Mouse (Mus musculus) testis, adult 2 months (tissue): Measurements from ENCODE around the gene 4930564D02Rik. TPM values are rescaled to one million over a fixed set of nuclear protein-coding genes. Genes with fewer than 3 reads are reported as not detected.
A peak's percentile ranks its signal among the peaks of the same experiment; 100 is the strongest.

Experiments
- H3K27ac ChIP-seq: fragments of 200-500 bp; 2 replicates; pipeline ENCODE4 v1.5.1; 2012; ENCODE audit warnings: low read depth, low read length; ENCODE audit not compliant: control insufficient read depth, insufficient read depth
- H3K27me3 ChIP-seq: fragments of 200-500 bp; 2 replicates; pipeline ENCODE4 v1.6.1; 2012; ENCODE audit warnings: mild to moderate bottlenecking, low read length, moderate library complexity; ENCODE audit not compliant: control insufficient read depth, insufficient read depth
- H3K36me3 ChIP-seq: fragments of 200-500 bp; 2 replicates; pipeline ENCODE4 v1.6.1; 2012; ENCODE audit warnings: mild to moderate bottlenecking, low read length; ENCODE audit not compliant: control insufficient read depth, insufficient read depth
- H3K4me1 ChIP-seq: fragments of 200-500 bp; 2 replicates; pipeline ENCODE4 v1.6.1; 2012; ENCODE audit warnings: low read length; ENCODE audit not compliant: control insufficient read depth, insufficient read depth
- H3K4me3 ChIP-seq: fragments of 200-500 bp; 2 replicates; pipeline ENCODE4 v1.5.1; 2012; ENCODE audit warnings: low read depth, mild to moderate bottlenecking, low read length, moderate library complexity, mixed read lengths; ENCODE audit not compliant: control insufficient read depth
- CTCF ChIP-seq: fragments of 200-500 bp; IDR thresholded peaks from 2 replicates; pipeline ENCODE4 v1.5.1; 2012; ENCODE audit warnings: low read depth, mild to moderate bottlenecking, inconsistent platforms, low read length, moderate library complexity; ENCODE audit not compliant: control insufficient read depth, insufficient read depth, insufficient replicate concordance
- POLR2A ChIP-seq: fragments of 200-500 bp; IDR thresholded peaks from 2 replicates; pipeline ENCODE4 v1.6.1; 2012; ENCODE audit warnings: low read depth, mild to moderate bottlenecking, inconsistent platforms, low read length, moderate library complexity; ENCODE audit not compliant: control insufficient read depth
- polyA plus RNA-seq: library from polyadenylated mRNA; depleted of rRNA; stranded (reverse); fragments of >200 nt; gene quantifications from 2 replicates; pipeline ENCODE4 v1.2.3, GENCODE M21; 2012

Gene 4930564D02Rik
- polyA plus RNA-seq, 1 experiment: 1.8 TPM

GRCm38 (mm10) chr3:105037240-105037770 is 29.3 kb upstream of the 4930564D02Rik start:
- H3K4me1 ChIP-seq: no peaks in the 10 kb centered on the region
- peak overlapping the region; percentile 54; the same call in 1 of the 2 replicates for H3K27ac ChIP-seq
- no peak overlapping the region for H3K4me3 ChIP-seq
- H3K36me3 ChIP-seq: no peaks in the 10 kb centered on the region
- no peak for TF ChIP-seq CTCF
- no peak for TF ChIP-seq POLR2A
- no peaks in the 10 kb centered on the region for H3K27me3 ChIP-seq

- no peaks in the 10 kb centered on the region for H3K36me3 ChIP-seq
- no peak overlapping the region for H3K4me3 ChIP-seq
- no peak overlapping the region for H3K27ac ChIP-seq
- H3K27me3 ChIP-seq: no peaks in the 10 kb centered on the region
- no peaks in the 10 kb centered on the region for H3K4me1 ChIP-seq
- TF ChIP-seq CTCF: no peak
- TF ChIP-seq POLR2A: no peak
Measured at GRCm38 (mm10) chr3:105040002-105040401, 26.6 kb upstream of the 4930564D02Rik start.

GRCm38 (mm10) chr3:105040983-105041625 is 25.5 kb upstream of the 4930564D02Rik start:
- Histone ChIP-seq H3K27ac (no peak overlapping the region), H3K4me3 (no peak overlapping the region), H3K36me3 (no peaks in the 10 kb centered on the region), H3K27me3 (no peaks in the 10 kb centered on the region), H3K4me1 (no peaks in the 10 kb centered on the region; the same call in 1 of the 2 replicates)
- TF ChIP-seq POLR2A: no peak
- no peak for TF ChIP-seq CTCF

GRCm38 (mm10) chr3:105043746-105044145 is 22.9 kb upstream of the 4930564D02Rik start:
- no peaks in the 10 kb centered on the region; the same call in 1 of the 2 replicates for H3K4me1 ChIP-seq
- TF ChIP-seq CTCF: no peak
- TF ChIP-seq POLR2A: no peak

GRCm38 (mm10) chr3:105046870-105047269 is 19.8 kb upstream of the 4930564D02Rik start:
- H3K4me3 ChIP-seq: no peak overlapping the region
- H3K27me3 ChIP-seq: no peaks in the 10 kb centered on the region
- H3K4me1 ChIP-seq: peaks cover 2% of the 10 kb centered on the region
- no peaks in the 10 kb centered on the region for H3K36me3 ChIP-seq
- no peak overlapping the region for H3K27ac ChIP-seq
- TF ChIP-seq CTCF: no peak
- no peak for TF ChIP-seq POLR2A

More at GRCm38 (mm10) chr3:105043746-105044145, 22.9 kb upstream of the 4930564D02Rik start:
- Histone ChIP-seq H3K27me3 (no peaks in the 10 kb centered on the region), H3K36me3 (no peaks in the 10 kb centered on the region), H3K4me3 (no peak overlapping the region), H3K27ac (no peak overlapping the region)

- Histone ChIP-seq H3K27ac (no peak overlapping the region), H3K4me3 (no peak overlapping the region), H3K4me1 (peaks cover 5% of the 10 kb centered on the region), H3K27me3 (no peaks in the 10 kb centered on the region), H3K36me3 (no peaks in the 10 kb centered on the region)
- TF ChIP-seq CTCF (no peak), POLR2A (no peak)
Measured at GRCm38 (mm10) chr3:105047616-105048015, 19.0 kb upstream of the 4930564D02Rik start.

GRCm38 (mm10) chr3:105049848-105050247 is 16.8 kb upstream of the 4930564D02Rik start:
- Histone ChIP-seq H3K27ac (no peak overlapping the region; the same call in 1 of the 2 replicates), H3K4me1 (peaks cover 5% of the 10 kb centered on the region), H3K4me3 (no peak overlapping the region), H3K27me3 (no peaks in the 10 kb centered on the region), H3K36me3 (no peaks in the 10 kb centered on the region)
- TF ChIP-seq CTCF: no peak
- TF ChIP-seq POLR2A: no peak
